Mouse (Mus musculus) yolk sac, embryonic 10.5 days (tissue): ENCODE measurements around the gene Cbx2.

Source experiments
- DNase-seq: peaks from one replicate; pipeline ENCODE4 v3.0.0-alpha.2; 2017; ENCODE audit warnings: low spot score

The Cbx2 gene

DNA sequence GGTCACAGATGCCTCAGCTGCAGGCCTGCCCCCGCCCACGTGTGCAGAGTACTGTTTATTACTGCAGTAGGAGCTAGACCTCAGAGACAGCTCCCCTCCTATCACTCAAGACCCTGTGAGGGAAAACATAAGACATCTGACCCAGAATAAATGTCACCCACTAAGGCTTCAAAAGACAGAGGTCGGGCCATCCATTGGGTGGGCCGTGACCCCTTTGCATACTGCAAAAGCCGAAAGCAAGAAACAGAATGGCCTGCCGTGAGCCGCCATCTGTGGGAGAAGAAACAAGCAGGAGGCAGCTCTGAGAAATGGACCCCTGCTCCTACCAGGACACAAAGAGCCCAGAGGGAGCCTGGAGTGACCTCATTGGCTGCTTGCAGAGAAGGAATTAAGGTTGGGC lies 5.3 kb upstream of the Cbx2 start:
- no peak for DNase-seq

DNA sequence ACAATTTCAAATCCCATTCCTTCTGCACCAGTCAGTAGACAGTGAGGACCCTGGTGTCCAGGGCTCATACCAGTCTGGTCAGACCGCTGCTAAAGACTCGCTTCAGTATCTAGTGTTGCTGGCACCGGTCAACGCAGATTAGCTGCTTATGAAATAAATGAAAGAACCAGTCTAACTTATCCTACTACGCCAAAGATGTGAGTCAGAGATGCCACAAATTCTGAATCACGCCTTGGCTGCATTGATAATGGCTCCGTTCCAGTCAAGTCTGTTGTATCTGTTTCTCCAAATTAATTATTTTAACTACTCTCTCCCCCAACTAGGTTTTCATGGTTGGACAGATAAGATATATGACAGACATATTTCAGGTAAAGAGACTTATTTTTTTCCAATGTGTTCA lies 1.6 kb upstream of the Cbx2 start:
- DNase-seq: no peak

DNA sequence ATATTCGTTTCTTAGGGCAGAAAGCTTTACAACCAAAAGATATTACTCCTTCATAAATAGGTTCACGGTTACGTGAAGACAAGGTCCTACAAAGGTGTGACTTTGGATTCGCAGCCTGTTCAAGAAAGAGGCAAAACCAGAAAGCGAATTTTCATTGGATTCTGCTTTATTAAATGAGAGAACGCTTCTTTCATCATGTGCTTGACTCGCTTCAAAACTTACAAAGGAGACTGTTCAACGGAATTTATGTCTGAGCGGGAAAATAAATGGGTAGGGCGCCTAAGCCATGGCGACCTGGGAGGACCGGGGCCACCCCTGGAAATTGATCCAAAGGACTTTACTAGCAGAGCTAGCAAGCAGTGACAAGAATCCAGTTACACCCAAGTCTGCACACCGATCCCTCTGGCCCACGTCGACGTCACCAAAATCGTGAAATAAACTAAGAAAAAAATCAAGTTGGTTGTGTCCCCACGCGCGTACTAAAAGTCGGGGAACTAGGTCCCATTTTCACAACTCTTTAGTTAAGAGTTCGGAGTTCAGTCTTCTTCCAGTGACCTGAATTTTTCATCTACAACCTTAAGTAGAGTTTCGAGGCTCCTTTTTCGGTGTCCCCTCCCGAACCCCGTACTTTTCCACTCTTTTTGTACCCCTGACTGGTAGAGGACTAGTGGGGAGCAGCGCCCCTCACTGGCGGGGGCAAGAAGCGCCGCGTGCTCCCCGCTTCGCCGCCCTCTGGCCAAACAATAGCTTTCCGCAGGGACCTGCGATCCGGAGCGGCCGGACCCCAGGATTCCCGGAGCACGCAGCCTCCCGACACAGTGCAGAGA lies 481 bp upstream of the Cbx2 start:
- DNase-seq: no peak

DNA sequence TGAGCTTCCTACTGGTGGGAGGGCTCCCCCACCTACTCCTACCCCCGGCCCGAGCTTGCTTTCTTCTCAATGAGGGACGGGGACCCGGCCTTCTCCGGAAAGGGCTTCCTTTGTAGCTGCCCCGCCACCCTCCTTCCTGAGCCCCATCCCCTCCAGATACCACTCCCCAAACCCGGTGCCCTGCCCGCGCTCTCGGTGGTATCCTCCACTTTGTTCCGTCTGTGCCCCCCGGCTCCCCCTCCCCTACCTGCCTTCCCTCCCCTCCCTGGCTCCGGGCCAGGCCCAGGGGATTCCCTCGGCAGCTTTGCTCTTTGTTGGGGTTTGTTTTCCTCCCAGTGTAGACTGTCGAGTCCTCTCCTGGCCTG lies 836 bp downstream of the Cbx2 start:
- no peak for DNase-seq

DNA sequence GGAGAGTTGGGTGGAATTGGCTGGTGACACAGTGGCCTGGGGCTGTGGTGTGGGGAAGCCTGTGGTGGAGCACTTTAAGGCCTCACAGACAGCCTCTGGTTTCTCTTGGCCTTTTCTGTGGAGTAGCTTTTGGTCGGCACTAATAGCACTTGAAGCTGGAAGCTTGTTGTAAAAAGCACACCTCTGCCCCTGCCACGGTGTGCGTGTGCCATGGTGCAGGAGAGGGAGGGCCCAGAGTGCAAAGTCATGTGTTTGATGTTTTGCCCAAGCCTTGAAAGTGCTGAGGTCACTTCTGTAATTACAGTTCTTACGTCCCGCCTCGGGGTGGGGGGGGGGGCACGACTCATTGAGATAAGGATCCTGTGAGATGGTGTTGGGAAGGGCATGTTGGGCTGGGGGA lies 1.5 kb downstream of the Cbx2 start:
- DNase-seq: no peak

DNA sequence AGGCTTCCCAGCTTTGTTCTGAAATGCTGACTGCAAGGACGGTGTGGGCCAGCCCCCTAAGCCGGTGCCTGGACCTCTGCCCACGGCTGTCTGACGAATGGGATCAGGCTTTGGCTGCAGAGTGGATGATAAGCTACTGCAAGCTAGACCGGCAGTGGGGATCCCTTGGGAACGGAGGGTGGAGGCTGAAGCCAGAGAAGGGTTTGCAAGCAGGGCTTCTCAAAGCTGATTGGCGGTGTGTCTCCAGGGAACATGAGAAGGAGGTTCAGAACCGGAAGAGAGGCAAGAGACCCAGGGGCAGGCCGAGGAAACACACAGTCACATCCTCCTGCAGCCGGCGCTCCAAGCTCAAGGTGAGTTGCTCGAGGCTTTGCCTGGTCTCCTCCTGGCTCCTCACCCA lies 3.4 kb downstream of the Cbx2 start:
- no peak for DNase-seq

DNA sequence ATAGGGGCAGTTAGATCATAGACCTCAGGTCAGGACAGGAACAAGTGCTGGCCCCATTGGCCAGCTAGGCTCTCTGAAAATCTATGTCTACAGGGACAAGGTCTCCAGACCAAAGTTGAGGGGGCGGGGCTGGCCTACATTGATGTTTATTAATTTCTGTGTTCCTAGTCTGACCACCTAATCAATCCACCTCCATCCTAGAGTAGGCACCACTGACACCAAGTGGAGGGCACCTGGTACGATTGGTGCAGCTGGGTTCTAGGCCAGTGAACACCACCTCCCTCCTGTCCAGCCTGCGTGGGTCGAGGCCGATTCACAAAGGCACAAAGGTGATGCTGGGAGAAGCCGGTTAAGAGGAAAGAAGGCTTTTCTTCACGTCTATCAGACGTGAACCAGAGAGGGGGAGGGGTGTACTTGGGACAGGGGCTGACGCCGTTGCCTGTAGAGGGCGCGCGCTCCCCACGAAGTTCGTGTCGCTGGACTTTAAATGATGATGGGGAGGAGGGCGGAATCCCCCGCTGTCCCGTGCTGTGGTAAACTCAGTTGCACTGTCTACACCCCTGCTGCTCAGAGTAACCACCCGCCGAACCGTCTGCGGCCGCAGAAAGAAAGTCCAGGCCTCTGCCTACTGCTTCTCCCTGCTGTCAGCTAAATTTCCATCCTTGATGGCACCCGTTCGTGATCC lies 11.3 kb downstream of the Cbx2 start:
- DNase-seq: peak; percentile 65

DNA sequence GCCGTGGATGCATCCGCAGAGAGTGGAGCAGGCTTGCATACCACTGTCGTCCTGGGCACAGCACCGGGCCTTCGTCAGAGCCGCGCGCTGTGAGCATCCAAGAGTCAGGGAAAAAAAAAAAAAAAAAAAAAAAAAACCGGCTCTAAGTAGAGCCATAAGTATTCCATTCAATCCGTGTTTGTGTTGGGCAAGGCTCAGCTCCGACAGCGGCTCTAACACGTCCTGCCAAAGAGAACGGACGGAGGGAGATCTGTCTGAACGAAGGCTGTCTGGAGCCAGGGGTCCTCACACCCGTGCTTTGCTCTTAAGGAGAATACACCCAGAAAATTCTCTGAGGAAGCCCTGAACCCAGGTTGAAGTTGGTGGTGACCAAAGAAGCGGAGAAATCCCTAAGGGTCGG lies 11.9 kb downstream of the Cbx2 start:
- DNase-seq: no peak

DNA sequence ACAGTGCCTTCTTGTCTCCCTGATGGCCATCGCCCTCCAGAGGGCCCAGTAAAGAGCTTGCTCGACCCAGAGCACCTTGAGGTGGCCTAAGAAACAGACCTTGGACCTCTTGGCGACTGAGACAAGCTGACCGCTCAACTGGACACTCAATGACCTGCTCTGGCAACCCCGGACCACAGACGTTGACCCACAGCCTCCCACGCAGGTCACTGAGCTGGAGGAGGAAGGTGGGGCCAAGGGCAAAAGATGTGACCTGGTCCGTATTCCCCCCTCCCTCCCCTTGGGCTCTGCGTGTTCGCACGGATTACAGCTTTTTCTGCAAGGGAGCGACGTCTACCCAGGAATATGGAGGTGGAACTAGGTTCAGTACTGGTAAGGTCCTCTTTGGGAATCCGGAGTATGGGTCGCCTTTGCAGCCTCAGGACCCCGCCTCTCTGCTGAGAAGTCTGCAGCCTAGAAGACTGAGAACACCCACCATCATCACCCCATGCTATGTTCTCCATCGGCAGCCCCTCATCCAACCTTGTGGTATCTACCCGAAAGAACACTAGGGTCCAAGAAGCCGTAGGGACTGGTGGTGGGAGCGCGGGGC lies 12.4 kb downstream of the Cbx2 start:
- no peak for DNase-seq

DNA sequence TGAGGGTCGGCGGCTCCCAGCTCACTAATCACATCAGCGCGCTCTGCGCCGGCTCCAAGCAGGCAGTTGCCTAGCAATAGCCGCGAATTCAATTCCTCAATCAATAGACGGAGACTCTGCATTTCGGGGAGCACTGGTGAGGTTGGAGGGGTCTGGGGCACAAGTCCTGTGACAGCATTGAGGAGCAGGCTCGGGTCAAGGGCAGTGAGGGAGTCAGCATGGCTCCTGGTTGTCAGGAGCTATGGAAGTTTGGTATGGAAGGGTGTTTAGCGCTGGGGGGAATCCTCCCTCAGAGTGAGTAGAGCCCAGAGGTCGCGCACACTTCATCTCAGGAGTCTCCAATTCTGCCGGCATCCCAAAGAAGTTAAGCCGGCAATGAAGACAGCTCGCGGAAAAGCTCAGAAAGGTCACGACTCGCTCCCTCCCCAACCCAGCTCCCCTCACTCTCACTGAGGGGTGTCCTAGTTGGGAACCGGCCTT lies 13.0 kb downstream of the Cbx2 start:
- no peak for DNase-seq

DNA sequence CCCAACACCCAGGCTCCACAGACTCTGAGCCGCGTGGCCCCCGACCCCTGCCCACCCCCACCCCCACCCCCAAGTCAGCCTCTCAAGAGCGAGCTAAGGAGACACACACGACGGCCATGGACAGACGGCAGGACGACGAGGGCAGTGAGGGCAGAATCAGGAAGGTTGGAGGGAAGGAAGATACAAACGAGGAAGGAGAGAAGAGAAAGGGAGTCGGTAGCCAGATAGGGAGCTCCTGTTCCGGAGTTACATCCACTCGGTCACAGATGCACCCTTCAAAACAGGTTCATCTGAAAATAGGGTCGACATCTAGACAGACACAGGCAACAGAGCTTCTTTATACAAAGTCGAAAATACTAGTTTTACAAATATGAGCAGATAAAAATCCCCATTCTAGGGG lies 13.7 kb downstream of the Cbx2 start:
- DNase-seq: no peak

DNA sequence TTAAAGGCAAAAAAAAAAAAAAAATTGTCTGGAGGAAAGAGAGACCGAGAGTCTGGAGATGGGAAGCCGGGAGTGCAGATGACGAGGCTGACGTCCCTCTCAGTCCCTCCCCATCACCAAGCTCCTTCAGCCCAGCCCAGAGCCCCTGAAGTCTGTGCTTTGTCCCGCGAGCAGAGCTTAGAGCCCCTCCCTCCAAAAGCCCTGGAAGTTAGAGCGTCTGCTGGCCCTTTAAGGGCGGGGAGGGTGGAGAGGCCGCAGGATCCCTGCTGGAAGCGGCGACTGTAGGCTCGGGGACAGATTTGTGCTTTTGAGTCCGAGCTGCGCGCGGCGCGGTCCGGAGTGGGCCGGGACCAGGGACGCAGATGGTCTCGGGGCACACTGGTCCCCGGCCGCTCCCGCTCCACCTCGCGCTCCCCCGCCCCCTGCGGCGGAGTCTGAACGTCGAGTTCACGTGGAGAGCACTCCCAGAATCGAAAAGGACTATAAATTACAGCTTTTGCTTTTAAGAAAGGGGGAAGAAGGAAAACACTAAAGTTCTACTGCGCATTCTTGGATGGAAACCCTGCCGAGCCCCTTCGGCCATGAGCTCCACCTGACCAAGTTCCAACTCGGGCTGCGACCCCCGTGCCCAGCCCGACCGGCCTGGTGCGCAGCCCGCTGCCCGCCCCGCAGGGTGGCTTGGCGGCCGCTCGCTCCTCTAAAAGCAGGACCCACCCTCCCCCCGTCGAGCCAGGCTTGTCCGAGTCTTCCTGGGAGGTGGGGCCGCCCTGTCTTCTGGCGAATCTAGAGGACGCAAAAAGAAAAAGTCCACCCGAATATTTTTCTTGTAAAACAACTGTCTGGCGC lies 14.4 kb downstream of the Cbx2 start:
- DNase-seq: no peak

DNA sequence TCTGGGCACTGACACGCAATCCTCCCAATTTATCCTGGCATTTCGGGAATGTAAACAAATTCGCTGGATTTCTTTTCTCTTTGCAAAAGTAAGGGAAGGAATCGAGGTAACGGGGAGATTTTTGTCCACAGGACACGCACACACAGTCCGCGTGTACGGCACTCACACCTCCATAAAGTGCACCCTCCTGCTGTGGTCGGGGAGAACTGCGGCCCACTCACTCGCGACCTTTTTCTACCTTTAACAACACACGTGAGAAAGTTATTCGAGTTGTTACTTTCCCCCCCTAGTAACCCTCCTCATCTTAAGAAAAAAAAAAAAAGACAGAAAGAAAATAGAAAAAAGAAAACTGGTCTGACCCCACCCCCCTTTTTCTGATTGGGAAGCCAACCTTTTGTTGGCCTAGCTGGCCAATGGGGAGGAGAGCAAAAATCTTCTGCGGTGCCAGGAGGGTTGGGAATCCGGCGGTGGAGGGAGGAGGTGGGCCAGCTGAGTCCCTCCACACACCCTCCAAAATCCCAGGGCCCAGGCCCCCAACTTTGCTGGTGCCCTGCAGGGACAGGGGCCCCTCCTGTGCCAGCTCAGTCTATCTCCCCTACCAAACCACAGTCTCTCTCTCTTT lies 15.1 kb downstream of the Cbx2 start:
- DNase-seq: no peak

DNA sequence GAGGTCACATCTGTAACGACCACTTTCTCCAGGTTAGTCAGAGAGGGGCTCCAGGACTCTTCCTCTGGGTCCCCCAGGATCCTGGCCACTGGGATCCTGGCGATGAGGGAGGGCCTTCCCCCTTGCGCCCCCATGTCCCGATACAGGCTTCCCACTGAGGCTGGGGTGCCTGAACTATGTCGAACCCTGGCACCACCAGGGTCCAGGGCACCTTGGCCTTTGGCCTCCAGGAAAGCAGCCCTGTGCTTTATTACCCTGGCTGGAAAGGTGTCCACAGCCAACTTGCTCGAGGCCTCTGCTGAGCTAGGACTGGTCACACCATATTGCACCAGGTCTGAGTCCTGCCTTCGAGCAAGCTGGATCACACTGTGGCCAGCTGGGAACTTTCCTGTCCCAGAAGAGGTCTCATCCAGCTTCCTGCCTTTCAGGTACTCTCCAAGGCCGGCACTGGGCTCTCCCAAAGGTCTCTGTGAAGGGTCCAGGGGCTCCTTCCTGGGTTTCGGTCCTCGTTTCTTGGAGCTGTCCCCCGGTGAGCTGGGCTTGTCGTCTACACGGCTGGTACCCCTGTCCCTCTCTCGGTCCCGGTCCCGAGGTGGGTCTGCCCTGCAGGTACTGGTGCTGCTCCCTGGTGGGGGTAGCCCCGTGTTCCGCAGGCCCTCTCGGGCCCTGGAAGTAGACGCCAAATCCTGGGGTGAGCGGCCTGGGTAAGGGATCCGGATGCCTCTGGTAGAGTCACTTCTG lies 16.2 kb downstream of the Cbx2 start:
- DNase-seq: no peak

DNA sequence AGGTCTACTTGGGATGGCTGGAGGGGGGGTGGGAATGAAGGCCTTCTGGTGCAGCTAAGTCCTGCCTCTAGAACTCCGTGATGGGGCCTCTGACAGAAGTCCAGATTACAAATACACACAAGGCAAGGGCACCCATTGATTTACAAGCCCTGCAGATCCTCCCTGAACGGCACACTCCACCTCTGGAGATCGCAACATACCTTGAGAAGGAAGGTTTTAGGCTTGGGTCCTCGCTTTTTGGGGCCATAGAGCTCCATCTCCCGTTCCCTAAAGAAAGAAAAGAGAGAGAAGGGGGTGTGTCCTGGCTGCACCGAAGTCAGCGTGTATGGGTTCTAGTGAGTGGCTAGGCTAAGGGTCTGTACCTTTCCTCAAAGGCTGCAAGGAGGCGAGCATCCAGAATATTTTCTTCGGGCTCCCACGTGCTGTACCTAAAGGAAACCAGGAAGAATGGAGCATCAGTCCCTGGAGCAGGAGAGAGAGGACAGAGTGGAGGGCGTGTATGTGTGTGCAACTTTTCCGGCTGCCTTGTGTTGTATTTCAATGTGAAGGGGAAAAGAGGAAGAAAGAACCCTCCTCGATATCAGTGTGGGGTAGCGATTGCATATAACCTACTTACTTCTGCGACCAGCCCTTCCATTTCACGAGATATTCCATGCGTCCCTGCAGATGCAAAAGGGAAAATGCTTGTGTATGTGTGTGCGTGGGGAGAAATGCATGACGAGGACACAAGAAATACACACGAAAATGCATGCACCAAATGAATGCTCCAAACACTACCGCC lies 17.2 kb downstream of the Cbx2 start:
- no peak for DNase-seq

DNA sequence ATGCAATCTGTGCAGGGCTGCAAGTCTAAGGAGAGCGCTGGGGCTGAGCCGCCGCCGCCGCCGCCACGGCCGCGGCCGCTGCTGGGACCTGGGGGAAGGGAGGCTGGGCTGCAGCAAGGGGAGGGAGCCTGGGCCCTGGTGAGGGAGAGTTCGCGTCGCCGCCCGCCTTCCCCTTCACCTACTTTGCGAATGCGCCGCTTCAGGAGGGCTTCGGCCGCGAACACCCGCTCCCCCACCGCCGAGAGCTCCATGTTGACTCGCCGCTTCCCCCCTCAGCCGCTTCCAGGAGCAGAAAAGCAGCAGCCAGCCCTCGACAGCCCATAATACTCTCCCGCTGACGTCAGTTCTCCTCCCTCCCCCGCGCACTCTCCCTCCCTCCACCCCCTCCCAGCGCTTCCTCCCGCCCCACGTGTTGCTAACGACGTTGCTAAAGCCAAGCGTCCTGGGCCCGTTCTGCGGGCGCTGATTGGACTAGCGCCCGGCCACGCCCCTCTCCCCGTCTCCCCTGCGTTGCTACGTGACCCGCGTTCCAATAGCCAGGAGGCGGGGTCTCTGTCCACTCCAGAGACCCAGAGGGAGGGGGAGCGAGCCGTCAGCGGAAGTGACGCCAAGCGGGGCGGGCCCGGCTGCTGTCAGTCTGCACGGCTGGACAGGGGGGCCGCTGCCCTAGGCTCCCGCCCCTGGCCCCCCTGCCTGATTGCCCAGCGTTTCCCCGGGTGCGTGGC lies 18.0 kb downstream of the Cbx2 start, which contains the start of gene Cbx8:
Gene Cbx8 (minus strand): TSS at position 370 of the 725 bp plus-strand sequence.
- peak; percentile 100 for DNase-seq

DNA sequence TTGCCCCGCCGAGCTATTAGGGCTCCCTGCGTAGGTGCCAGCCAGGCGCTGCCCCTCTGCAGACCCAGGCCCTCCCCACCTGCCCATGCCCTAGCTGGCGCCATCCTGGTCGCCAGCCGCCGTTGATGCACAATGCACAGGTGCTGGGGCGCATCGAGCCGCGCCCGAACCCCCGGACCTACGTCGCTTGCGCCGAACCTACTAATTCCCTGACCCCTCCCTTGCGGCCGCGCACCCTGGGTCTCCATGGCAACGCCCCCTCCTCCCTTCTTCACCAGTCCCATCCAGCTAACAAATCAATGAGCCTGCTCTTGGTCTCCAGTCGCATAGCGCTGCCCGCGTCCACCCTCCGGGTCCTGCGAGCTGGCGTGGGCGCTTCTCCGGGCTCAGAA lies 18.6 kb downstream of the Cbx2 start:
- no peak for DNase-seq

DNA sequence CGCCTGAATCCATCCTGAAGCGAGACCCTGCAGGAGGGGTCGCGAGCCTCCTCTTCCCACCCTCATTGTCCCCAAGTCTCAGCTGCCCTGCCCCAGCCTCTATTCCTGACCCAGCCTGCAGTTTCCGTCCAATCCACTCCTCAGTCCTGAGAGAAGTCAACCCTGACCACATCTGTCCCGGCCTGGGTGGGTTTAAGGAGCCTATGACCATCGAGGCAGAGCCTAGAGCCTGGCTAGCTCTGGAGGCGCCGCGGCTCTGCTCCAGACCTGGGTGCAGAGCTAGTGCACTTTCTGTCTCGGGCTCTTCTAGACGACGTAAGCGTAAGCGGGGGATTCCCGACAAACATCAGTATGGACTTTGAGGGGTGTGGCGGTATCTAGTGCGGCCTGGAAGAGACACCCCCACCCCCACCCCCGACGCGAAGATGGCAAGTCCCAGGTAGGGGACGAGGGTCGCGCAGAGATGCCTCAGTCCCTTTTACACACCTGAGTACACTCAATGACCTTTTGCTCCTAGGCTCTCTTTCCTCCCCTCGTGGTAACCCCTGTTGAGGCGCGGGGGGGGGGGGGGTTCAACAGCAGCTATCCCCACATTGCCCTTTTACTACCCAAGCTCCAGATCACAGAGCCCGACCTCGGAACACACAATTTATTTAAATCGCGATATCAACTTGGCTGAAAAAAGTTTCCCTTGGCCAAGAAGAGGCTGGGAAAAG lies 19.1 kb downstream of the Cbx2 start:
- DNase-seq: no peak
